Mouse (Mus musculus) liver, postnatal 0 days (tissue): ENCODE measurements around the gene Lrrc7. TPM values are rescaled to one million over a fixed set of nuclear protein-coding genes. Genes with fewer than 3 reads are reported as not detected.

ENCODE experiments used
- ATAC-seq: fragments of 200-750 bp; cut with Nextera tagmentation; 2 replicates; pipeline ENCODE4 v1.8.0; 2017; ENCODE audit warnings: mild to moderate bottlenecking, moderate library complexity
- DNase-seq: peaks from one replicate; pipeline ENCODE4 v3.0.0-alpha.2; 2016
- H3K27ac ChIP-seq: fragments of 300-500 bp; sonication (generic); 2 replicates; pipeline ENCODE4 v1.5.1; 2014; ENCODE audit warnings: antibody characterized with exemption, moderate library complexity, mild to moderate bottlenecking, low read depth
- H3K27me3 ChIP-seq: fragments of 300-500 bp; sonication (generic); 2 replicates; pipeline ENCODE4 v1.6.1; 2014; ENCODE audit warnings: low read length, control low read depth, mixed read lengths; ENCODE audit not compliant: insufficient read depth
- H3K36me3 ChIP-seq: fragments of 300-500 bp; sonication (generic); replicated peaks from 2 replicates; pipeline ENCODE4 v1.6.1; 2014; ENCODE audit warnings: mild to moderate bottlenecking, control low read depth, low read length, moderate library complexity, mixed read lengths; ENCODE audit not compliant: insufficient read depth
- H3K4me1 ChIP-seq: fragments of 300-500 bp; sonication (generic); 2 replicates; pipeline ENCODE4 v1.6.1; 2014; ENCODE audit warnings: antibody characterized with exemption, mild to moderate bottlenecking, control low read depth; ENCODE audit not compliant: insufficient read depth
- H3K4me2 ChIP-seq: fragments of 300-500 bp; sonication (generic); 2 replicates; pipeline ENCODE4 v1.6.1; 2014; ENCODE audit warnings: low read depth, mild to moderate bottlenecking, low read length, moderate library complexity, mixed read lengths
- H3K4me3 ChIP-seq: fragments of 300-500 bp; sonication (generic); 2 replicates; pipeline ENCODE4 v1.5.1; 2014; ENCODE audit warnings: low read depth, low read length
- H3K9ac ChIP-seq: fragments of 300-500 bp; sonication (generic); replicated peaks from 2 replicates; pipeline ENCODE4 v1.6.1; 2014; ENCODE audit warnings: mild to moderate bottlenecking, moderate library complexity
- H3K9me3 ChIP-seq: fragments of 300-500 bp; sonication (generic); 2 replicates; pipeline ENCODE4 v1.6.1; 2016; ENCODE audit warnings: mild to moderate bottlenecking, control low read depth, low read length, mixed read lengths
- CTCF ChIP-seq: sonication (generic); IDR thresholded peaks from 2 replicates; pipeline ENCODE4 v1.5.1; 2016; ENCODE audit warnings: antibody characterized with exemption, low read depth
- EP300 ChIP-seq: IDR thresholded peaks from 2 replicates; pipeline ENCODE4 v1.6.1; 2016; ENCODE audit warnings: antibody characterized with exemption, low read depth, mild to moderate bottlenecking
- WGBS: fragments of 180-500 bp; shearing (Covaris S2); extraction: QIAGEN DNeasy Blood & Tissue Kit; methylation state at CpG from one replicate; pipeline ENCODE4 v1.1.7; 2014; ENCODE audit not compliant: insufficient replicate concordance; 5-methylcytosine and 5-hydroxymethylcytosine counted together
- polyA plus RNA-seq: library from polyadenylated mRNA; unstranded; fragments of >200 nt; fragmentation: Nextera tagmentation; extraction: Ambion mirVana; gene quantifications from 2 replicates; pipeline ENCODE4 v1.2.1, GENCODE M21; 2015

The Lrrc7 gene
- polyA plus RNA-seq, 1 experiment from 2014 or later, result 0.01 TPM

DNA sequence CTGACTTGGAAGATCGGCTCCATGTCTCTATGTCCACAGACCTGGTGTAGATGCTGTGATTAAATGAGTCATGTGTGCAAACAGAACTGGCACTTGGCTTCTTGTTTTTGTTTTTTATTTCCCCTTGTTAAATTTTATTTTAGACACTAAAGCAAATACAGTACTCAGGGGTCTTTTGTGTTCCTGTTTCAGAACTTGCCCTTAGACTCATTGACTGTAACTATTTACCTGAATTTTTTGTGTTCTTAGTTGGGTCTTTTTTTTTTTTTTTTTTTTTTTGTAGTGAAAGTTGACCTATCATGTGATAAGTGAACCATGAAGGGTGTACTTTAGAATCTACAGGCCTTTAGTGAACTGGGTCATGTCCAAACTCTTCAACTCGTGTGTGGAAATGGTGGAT lies 521.3 kb downstream of the Lrrc7 start:
- Histone ChIP-seq H3K36me3 (no peaks in the 10 kb centered on the region), H3K27me3 (no peaks in the 10 kb centered on the region), H3K9me3 (no peaks in the 10 kb centered on the region), H3K27ac (no peak overlapping the region), H3K9ac (no peak overlapping the region), H3K4me2 (no peak overlapping the region), H3K4me1 (peaks cover 7% of the 10 kb centered on the region), H3K4me3 (no peak overlapping the region)
- 75% methylated on average over 2 of the region's 2 CpGs for WGBS
- ATAC-seq (no peak), DNase-seq (no peak)
- TF ChIP-seq EP300 (no peak), CTCF (no peak)

DNA sequence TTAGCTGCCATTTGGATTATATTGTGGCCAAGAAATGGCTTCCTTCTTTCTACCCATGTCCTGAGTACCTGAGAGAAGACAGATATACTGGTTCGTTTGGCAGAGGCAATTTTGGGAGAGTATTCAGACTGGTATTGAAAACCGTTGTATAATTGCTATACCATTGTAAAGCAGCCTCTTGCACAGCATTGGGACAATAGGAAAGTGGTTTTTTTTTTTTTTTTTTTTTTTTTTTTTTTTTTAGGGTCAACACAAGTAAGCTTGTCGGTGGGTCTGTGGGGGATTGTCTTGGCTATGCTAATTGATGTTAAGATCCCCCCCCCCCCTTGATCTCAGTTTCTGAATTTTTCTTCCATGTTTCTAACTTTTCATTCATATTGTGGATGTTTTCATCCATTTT lies 523.9 kb downstream of the Lrrc7 start:
- TF ChIP-seq EP300 (no peak), CTCF (no peak)
- no peak overlapping the region for H3K9ac ChIP-seq
- ATAC-seq (no peak), DNase-seq (no peak)
- H3K27ac ChIP-seq, result no peak overlapping the region
- no peaks in the 10 kb centered on the region for H3K27me3 ChIP-seq
- no peaks in the 10 kb centered on the region for H3K9me3 ChIP-seq
- H3K4me3 ChIP-seq, result no peak overlapping the region
- no peaks in the 10 kb centered on the region for H3K36me3 ChIP-seq
- no peak overlapping the region for H3K4me2 ChIP-seq
- H3K4me1 ChIP-seq, result peaks cover 21% of the 10 kb centered on the region
- WGBS, result 72% methylated on average over 3 of the region's 3 CpGs

DNA sequence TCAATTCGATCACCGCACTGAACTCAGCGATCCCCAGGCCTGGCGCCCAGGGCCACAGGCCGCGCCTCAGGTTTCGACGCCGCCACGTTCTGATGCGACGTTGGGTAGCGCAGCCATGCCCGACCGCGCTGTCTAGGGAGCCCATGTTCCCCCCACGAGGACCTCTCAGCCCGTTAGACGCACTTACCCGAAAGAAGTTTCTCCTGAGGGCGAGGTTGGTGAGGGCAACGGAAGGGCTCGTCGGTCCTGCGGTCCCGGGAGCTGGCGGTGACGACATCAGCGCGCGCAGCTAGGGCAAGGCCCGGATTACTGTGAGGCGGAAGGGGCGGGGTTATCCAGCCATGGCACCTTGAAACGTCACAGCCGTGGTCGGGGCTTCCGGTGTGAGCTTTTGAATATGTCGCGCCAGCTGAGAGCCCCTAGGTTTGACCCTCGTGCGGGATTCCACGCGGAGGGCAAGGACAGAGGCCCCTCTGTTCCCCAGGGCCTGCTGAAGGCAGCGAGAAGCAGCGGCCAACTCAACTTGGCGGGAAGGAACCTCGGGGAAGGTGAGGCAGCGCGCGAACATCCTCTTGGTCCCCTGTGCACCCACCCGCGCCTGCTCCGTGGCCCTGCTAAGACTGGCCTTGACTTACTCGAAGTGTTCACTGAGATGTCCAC lies 525.6 kb downstream of the Lrrc7 start, which contains the start of the genes Srsf11 and Lrrc40:
Srsf11 (minus strand) TSS at position 311 of the 660 bp plus-strand sequence.
Lrrc40 (plus strand) TSS at position 334 of the 660 bp plus-strand sequence.
- no peaks in the 10 kb centered on the region for H3K9me3 ChIP-seq
- WGBS, result under 1% methylated on average over 55 of the region's 55 CpGs
- no peaks in the 10 kb centered on the region for H3K27me3 ChIP-seq
- DNase-seq (peak; percentile 97), ATAC-seq (peak; percentile 93)
- peak within 1 kb of the TSS; percentile 79 for H3K4me2 ChIP-seq
- peaks cover 21% of the 10 kb centered on the region for H3K4me1 ChIP-seq
- H3K4me3 ChIP-seq, result peak within 1 kb of the TSS; percentile 99
- H3K36me3 ChIP-seq, result no peaks in the 10 kb centered on the region
- TF ChIP-seq EP300 (no peak; the same call in 1 of the 2 replicates), CTCF (no peak)
- H3K9ac ChIP-seq, result peak within 1 kb of the TSS; percentile 73
- H3K27ac ChIP-seq, result peak within 1 kb of the TSS; percentile 94

DNA sequence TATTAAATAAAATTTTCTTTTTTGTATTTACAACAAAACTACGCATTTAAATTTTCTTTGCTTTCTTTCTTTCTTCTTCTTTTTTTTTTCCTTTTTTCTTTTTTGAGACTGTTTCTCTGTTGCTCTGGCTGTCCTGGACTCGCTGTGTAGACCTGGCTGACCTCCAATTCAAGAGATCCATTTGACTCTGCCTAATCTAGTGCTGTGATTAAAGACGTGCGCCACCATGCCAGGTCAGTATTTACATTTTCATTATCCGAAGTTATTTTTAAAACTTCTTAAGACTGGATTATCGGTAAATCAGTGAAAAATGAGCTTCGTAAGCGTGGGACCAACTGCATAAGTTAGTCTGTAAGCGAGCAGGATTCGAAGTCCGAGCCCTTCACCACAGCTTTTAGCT lies 526.2 kb downstream of the Lrrc7 start:
- H3K27me3 ChIP-seq, result no peaks in the 10 kb centered on the region
- DNase-seq, result no peak
- H3K9me3 ChIP-seq, result no peaks in the 10 kb centered on the region
- peak overlapping the region; percentile 94 for H3K27ac ChIP-seq
- H3K9ac ChIP-seq, result peak overlapping the region; percentile 73
- H3K4me1 ChIP-seq, result peaks cover 21% of the 10 kb centered on the region
- peak overlapping the region; percentile 99 for H3K4me3 ChIP-seq
- no peaks in the 10 kb centered on the region for H3K36me3 ChIP-seq
- TF ChIP-seq CTCF (no peak), EP300 (no peak)
- 1% methylated on average over 11 of the region's 11 CpGs for WGBS
- no peak for ATAC-seq
- peak overlapping the region; percentile 79 for H3K4me2 ChIP-seq
